Mouse (Mus musculus) bone marrow, adult 2 months (tissue): ENCODE measurements around the gene Arid1a.

ENCODE experiments used
- CTCF ChIP-seq: fragments of 200-500 bp; IDR thresholded peaks from 2 replicates; pipeline ENCODE4 v1.5.1; 2011; ENCODE audit warnings: low read length, control low read depth; ENCODE audit not compliant: control insufficient read depth, insufficient read depth
- POLR2A ChIP-seq: fragments of 200-500 bp; IDR thresholded peaks from 2 replicates; pipeline ENCODE4 v1.6.1; 2011; ENCODE audit warnings: low read depth, mild to moderate bottlenecking, control low read depth, low read length, borderline replicate concordance; ENCODE audit not compliant: control insufficient read depth

DNA sequence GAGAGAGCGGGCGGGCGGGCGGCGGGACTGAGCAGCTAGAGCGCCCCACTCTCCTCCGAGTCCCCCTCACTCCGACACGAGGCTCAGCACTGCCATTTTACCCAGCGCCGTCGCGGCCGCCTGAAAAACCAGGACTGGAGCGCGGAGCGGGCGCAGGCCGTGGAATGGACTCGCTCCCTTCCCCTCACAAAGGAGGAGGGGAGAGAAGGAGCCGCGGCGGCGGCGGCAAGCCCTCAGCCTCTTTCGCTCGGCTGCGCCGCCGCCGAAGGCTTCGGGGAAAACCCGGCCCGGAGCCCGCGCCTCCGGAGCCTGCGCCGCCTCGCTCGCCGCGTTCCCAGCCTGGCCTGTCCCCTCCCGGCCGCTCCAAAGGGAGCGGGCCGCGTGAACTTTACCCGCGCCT lies 2.3 kb downstream of the Arid1a start:
- TF ChIP-seq CTCF, result no peak
- TF ChIP-seq POLR2A, result peak; percentile 95; the same call in 1 of the 2 replicates
